14 mouse cellular contexts compared by ENCODE assay signal in the genomic region with DNA sequence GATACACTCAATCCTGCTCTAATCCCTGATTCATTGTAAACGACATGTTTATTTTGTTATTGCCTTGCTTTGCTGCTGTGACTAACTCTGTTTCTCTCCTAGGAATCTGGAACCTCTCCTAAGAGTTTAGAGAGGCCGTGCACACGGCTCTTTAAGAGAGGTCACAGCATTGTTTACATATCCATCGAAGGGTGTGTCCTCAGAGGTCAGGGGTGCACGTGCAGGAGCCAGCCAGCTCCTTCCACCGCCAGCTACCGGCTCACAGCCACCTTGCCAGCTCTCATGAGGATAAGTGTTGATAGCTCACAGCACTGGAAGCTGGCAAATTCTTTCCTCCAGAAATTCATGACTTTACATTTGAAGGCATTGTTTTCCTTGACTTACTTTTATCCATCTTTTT. TPM values are rescaled to one million over a fixed set of nuclear protein-coding genes. Genes with fewer than 3 reads are reported as not detected.
A peak's percentile ranks its signal among the peaks of the same experiment; 100 is the strongest.
DNase-seq lines count a peak whose midpoint lies in the region; ATAC-seq lines count a peak whose summit lies in the region.
"Had no signal": no experiment of that assay in that cellular context is flagged by ENCODE, and none has a peak within 500 bp of the region (broad histone marks: within the 10 kb centered on the region; RNA-seq: fewer than 3 reads in every experiment).

No protein-coding gene starts in this region.

- no peak overlapping the region for H3K9ac ChIP-seq in kidney, embryonic 16.5 days (replicated peaks; ENCODE audit: low read length)
- no peak overlapping the region for H3K9ac ChIP-seq in midbrain, embryonic 14.5 days (replicated peaks; ENCODE audit: low read length)
- H3K9ac ChIP-seq: midbrain, embryonic 12.5 days; neural tube, embryonic 12.5 days had no signal

- ATAC-seq in kidney, embryonic 16.5 days (ENCODE audit: low FRiP score, low TSS enrichment) = no peak
- no peak for ATAC-seq in midbrain, embryonic 14.5 days (ENCODE audit: low FRiP score, low TSS enrichment)

- peaks cover 14% of the 10 kb centered on the region; the same call in 1 of the 2 replicates for H3K36me3 ChIP-seq in kidney, embryonic 16.5 days (ENCODE audit: insufficient read depth, low read length)
- peaks cover 66% of the 10 kb centered on the region for H3K36me3 ChIP-seq in embryonic facial prominence, embryonic 10.5 days (replicated peaks)
- peaks cover 35% of the 10 kb centered on the region for H3K36me3 ChIP-seq in midbrain, embryonic 14.5 days (ENCODE audit: control insufficient read depth, insufficient read depth, low read length)
- peaks cover 72% of the 10 kb centered on the region for H3K36me3 ChIP-seq in limb, embryonic 10.5 days
- H3K36me3 ChIP-seq: G1E had no signal

- H3K27me3 ChIP-seq in kidney, embryonic 16.5 days (ENCODE audit: insufficient read depth, low read length) = no peaks in the 10 kb centered on the region
- H3K27me3 ChIP-seq in embryonic facial prominence, embryonic 10.5 days (replicated peaks; ENCODE audit: low read depth, poor library complexity, severe bottlenecking) = no peaks in the 10 kb centered on the region
- no peaks in the 10 kb centered on the region for H3K27me3 ChIP-seq in midbrain, embryonic 14.5 days (ENCODE audit: control insufficient read depth, insufficient read depth, low read length)
- H3K27me3 ChIP-seq in limb, embryonic 10.5 days (ENCODE audit: low read depth, poor library complexity, severe bottlenecking) = no peaks in the 10 kb centered on the region
- H3K27me3 ChIP-seq: midbrain, embryonic 12.5 days; neural tube, embryonic 12.5 days had no signal

- no peak overlapping the region for H3K4me3 ChIP-seq in kidney, embryonic 16.5 days (ENCODE audit: low read length)
- no peak overlapping the region for H3K4me3 ChIP-seq in embryonic facial prominence, embryonic 10.5 days
- H3K4me3 ChIP-seq in midbrain, embryonic 14.5 days (replicated peaks; ENCODE audit: low read depth, low read length) = no peak overlapping the region
- H3K4me3 ChIP-seq in limb, embryonic 10.5 days = no peak overlapping the region
- H3K4me3 ChIP-seq: left cerebral cortex, adult 2 months; midbrain, embryonic 12.5 days; neural tube, embryonic 12.5 days had no signal

- WGBS in kidney, embryonic 16.5 days = 20% methylated on average over 7 of the region's 7 CpGs
- WGBS in embryonic facial prominence, embryonic 10.5 days = 25% methylated on average over 7 of the region's 7 CpGs
- WGBS in midbrain, embryonic 14.5 days = 61% methylated on average over 7 of the region's 7 CpGs
- WGBS in limb, embryonic 10.5 days = 17% methylated on average over 7 of the region's 7 CpGs

- H3K9me3 ChIP-seq in kidney, embryonic 16.5 days (ENCODE audit: low read length) = no peaks in the 10 kb centered on the region
- H3K9me3 ChIP-seq in embryonic facial prominence, embryonic 10.5 days = no peaks in the 10 kb centered on the region
- no peaks in the 10 kb centered on the region for H3K9me3 ChIP-seq in midbrain, embryonic 14.5 days (ENCODE audit: control insufficient read depth, low read length)
- H3K9me3 ChIP-seq in limb, embryonic 10.5 days (replicated peaks) = no peaks in the 10 kb centered on the region
- H3K9me3 ChIP-seq: G1E; midbrain, embryonic 12.5 days; neural tube, embryonic 12.5 days had no signal

- no peak overlapping the region for H3K4me2 ChIP-seq in kidney, embryonic 16.5 days (replicated peaks; ENCODE audit: low read depth, low read length)
- H3K4me2 ChIP-seq in midbrain, embryonic 14.5 days (ENCODE audit: low read length) = no peak overlapping the region
- H3K4me2 ChIP-seq: liver, embryonic 11.5 days; midbrain, embryonic 12.5 days; neural tube, embryonic 12.5 days had no signal

- H3K4me1 ChIP-seq in kidney, embryonic 16.5 days (ENCODE audit: insufficient read depth, low read length) = no peaks in the 10 kb centered on the region
- H3K4me1 ChIP-seq in embryonic facial prominence, embryonic 10.5 days = peaks cover 7% of the 10 kb centered on the region; the same call in 1 of the 2 replicates
- H3K4me1 ChIP-seq in midbrain, embryonic 14.5 days (ENCODE audit: control insufficient read depth, insufficient read depth, low read length) = no peaks in the 10 kb centered on the region
- no peaks in the 10 kb centered on the region for H3K4me1 ChIP-seq in limb, embryonic 10.5 days
- H3K4me1 ChIP-seq: midbrain, embryonic 12.5 days; neural tube, embryonic 12.5 days had no signal

- no peak overlapping the region for H3K27ac ChIP-seq in kidney, embryonic 16.5 days (ENCODE audit: low read length)
- H3K27ac ChIP-seq in embryonic facial prominence, embryonic 10.5 days (replicated peaks) = no peak overlapping the region
- no peak overlapping the region for H3K27ac ChIP-seq in midbrain, embryonic 14.5 days (replicated peaks; ENCODE audit: low read depth, low read length)
- no peak overlapping the region for H3K27ac ChIP-seq in limb, embryonic 10.5 days
- H3K27ac ChIP-seq: left cerebral cortex, adult 2 months; midbrain, embryonic 12.5 days; neural tube, embryonic 12.5 days had no signal

- peak; percentile 24 for DNase-seq in kidney, adult 11 months
- peak; percentile 85 for DNase-seq in R1 (ENCODE audit: low read depth, low spot score)
- peak; percentile 18 for DNase-seq in embryonic facial prominence, embryonic 10.5 days (ENCODE audit: low spot score)
- DNase-seq in lung, postnatal 4 days = peak; percentile 16 to 49
- DNase-seq in midbrain, embryonic 14.5 days = no peak
- DNase-seq in limb, embryonic 10.5 days (ENCODE audit: low spot score) = no peak
- DNase-seq: kidney, adult 2 months; thymus, adult 18-20 months had no signal

RNA-seq across cellular contexts. Expression of a gene that starts 54.2 kb away (rescaled TPM):
- polyA plus RNA-seq in kidney, embryonic 16.5 days (2015; fragmentation: Nextera tagmentation; extraction: Ambion mirVana) = 41.4 and 46.2 TPM in 2 replicates
- 57.7 and 66.4 TPM in 2 replicates for polyA plus RNA-seq in embryonic facial prominence, embryonic 10.5 days (2016; fragmentation: Nextera tagmentation; extraction: Ambion mirVana)
- polyA plus RNA-seq in midbrain, embryonic 14.5 days (2014; fragmentation: Nextera tagmentation; extraction: Ambion mirVana) = 277 and 289 TPM in 2 replicates
- polyA plus RNA-seq in limb, embryonic 10.5 days (2016; fragmentation: Nextera tagmentation; extraction: Ambion mirVana) = 50.1 and 68.5 TPM in 2 replicates
- polyA plus RNA-seq: G1E had no signal

Comparison
In these comparisons a context has a peak if more than half of its experiments do, and no peak if none do; other contexts are left out.
1. DNase-seq: peak in kidney, adult 11 months (single experiment), R1 (single experiment), embryonic facial prominence, embryonic 10.5 days (single experiment) and lung, postnatal 4 days (2 of 2); none in midbrain, embryonic 14.5 days (single experiment) and limb, embryonic 10.5 days (single experiment).